Mouse (Mus musculus) adrenal gland, adult (tissue): Measurements from ENCODE around the gene Agtr1a.

ENCODE experiments used
- DNase-seq, 2 experiments: peaks; one replicate each; pipeline ENCODE4 v3.0.0; 2022 to 2023; ENCODE audit warnings: low spot score in 1 of 2; ENCODE audit not compliant: inconsistent age in 2 of 2

Agtr1a gene

DNA sequence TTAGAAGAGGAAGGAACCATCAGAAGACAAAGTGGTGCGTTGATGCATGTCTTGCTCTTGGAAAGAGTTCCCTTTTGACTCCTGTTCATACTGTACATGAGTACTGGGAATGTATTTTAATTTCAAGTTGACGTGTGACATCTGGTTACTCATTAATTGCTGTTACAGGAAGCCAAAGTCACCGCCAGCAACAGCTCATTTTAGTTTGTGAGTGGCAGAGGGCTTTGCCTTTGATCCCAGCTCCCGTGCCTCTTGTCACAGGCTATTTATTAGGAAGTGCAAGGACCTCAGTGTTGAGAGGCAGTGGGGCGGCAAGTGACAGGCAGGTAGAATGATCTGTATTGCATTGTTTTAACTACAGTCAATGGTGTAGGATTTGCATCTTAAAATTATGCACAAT lies 24.8 kb downstream of the Agtr1a start:
- DNase-seq: peak in 1 of 2 experiments; percentile 51

DNA sequence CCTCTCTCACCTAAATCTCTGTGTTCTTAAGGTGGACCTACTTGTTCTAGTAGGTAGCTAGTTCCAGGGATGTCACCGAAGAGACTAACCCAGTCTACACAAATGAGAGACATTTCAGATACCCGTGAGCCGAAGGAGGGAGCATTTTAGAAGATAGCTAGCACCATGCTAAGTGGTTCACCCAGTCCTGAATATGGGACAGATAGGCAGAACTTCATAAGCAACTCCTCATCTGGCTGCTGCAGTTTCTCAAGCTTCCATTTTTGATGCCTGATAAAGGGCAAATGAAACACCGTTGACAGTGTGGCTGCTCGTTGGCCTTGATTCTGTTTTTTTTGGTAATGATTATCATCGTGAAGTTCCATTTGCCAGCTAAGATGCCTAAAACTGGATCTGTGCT lies 25.8 kb downstream of the Agtr1a start:
- DNase-seq: peak in 1 of 2 experiments; percentile 50

DNA sequence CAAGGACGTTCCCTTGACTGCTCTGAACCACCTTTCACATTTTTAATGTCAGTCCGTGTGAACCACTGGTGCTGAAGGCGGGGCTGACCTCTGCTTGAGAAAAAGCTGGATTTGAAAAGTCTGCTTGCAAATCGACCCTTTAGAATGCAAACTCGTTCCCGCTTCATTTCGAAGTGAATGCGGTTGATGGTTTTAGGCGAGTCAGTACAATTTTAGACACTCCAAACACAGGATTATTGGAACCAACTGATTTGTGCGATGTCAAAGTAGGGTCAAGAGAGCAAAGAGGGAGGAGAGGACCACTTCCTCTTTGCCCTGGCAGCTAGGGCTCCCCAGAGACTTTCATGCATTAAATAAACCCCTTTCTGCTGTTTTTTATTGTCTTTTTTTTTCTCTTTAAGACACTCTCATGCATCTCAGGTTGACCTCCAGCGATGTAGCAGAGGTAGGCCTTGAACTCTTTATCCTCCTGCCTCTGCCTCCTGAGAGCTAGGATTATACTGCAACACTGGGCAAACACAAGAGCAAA lies 27.9 kb downstream of the Agtr1a start:
- DNase-seq: peak in 1 of 2 experiments; percentile 66

DNA sequence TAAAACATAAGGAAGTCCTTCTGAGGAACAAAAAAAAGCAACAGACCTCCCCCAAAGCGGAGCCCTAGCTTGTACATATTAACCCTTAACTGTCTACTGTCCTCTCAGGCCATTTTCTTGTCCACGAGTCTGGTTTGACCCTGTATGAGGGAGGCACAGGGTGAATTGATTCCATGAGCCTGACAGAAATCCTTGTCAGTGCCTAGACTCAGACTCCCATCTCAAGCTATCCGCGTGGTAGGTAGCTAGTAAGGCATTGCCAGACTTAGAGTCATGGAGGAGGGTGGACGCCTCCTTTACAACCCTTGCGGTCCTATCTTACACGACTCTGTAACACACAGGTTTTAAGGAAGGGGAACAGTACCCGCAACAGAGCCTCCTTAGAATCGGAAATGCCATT lies 28.5 kb downstream of the Agtr1a start:
- DNase-seq: peak in 1 of 2 experiments; percentile 52

DNA sequence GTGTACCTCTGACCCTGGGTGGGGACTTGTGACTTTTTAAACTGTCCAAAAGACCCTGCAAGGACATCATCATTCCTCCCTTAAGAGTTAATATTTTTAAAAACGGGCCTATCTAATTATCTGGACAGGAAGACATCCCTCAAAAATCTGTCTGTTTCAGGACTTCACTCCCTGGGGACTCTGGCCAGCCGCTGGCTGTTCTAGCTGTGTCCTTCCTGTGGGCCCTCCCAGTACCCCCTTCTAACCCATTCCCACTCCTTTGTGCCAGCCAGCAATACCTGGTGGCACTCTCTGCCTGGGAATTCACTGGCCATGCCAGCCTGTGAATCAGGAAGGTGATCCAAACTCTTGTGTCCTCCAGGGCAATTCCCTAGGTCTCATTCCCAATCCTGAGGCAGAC lies 29.1 kb downstream of the Agtr1a start:
- peak in 1 of 2 experiments; percentile 51 for DNase-seq

DNA sequence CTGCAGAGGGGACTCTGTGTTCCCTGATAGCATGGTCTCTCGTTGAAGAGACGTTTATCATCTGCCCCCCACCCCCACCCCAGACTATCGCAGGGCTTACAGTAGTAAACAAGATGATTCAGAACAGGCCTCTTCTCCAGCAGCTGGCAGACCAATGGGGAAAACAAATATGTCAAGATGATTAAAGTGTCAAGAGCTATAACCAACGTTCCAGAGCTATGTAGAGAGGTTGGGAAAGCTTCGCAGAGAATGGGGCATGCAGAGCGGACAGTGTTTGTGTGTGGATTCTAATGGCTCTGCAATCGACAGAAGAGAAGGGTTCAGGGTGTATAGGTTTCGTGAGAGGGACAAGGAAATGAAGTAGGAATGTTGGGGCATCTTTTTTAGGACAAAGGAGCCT lies 31.9 kb downstream of the Agtr1a start:
- peak in 1 of 2 experiments; percentile 73 for DNase-seq

DNA sequence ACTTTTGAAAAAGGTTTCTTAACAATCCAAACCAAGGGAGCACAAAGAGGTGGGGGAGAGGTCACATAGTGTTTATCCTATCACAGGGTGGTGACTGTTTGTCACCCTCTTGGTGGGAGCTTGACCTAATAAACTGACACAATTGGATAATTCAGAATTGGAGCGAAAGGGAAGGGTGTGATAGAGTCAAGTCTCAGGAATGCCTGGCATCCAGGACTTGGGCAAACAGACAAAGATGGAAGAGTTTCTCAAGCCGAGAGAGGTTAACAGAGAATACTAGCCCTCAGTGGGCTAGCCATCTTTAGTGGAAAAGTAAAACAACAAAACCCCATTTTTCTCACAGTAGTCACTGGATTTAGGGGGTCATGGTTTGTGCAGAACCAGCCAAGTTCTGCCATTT lies 32.5 kb downstream of the Agtr1a start:
- DNase-seq: no peak

DNA sequence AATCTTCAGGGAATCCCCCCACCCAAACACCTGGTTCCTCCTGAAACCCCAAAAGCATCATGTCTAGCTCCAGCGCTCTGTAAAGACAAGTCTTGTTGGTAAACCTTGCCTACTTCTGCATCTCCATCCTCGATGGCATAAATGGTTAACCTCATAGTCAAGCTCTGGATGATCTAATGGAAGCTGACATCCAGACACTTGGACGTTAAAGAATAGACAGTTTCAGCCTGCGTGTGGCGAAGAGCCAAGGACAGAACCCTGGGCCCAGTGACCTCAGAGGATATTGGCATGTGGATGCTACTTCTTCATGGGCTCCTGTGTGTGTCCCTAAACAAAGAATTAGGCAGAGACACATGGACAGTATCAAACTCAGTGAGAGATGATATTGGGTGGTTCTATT lies 42.6 kb downstream of the Agtr1a start:
- DNase-seq: peak in 1 of 2 experiments; percentile 72

DNA sequence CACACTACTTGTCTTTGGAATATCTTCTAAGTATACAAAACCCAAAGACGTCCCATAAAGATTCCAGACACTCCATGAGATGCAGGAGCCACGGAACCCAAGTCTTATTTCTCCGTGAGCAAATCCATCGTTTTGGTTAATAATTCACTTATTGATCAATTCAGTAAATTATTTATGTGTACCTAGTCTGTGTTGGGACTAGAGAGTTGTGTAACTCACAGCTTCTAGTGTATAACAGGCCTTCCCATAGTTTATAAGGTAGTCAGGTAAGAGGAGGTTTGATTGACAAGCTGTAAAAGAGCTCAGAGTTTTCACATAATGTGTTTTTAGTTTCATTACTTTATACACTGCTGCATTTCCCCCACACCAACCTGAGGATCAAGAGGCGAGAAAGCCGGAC lies 48.9 kb downstream of the Agtr1a start:
- no peak for DNase-seq

DNA sequence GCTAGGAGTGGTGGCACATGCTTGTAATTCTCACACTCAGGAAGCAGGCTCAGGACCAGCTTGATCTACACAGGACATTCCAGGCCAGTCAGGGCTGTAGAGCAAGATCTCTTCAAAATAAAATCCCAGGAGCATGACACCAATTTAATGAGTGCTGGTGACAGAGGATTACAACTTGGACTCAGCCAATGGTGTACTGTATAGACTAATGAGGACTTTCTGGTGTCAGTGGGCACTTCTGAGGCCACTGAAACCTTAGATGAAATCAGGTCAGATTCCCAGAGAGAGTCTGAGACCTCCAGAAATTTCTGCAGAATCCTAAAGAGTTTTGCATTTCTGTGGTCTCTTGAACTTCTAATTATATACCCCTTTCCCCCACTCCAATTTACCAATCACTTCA lies 57.9 kb downstream of the Agtr1a start:
- DNase-seq: no peak

DNA sequence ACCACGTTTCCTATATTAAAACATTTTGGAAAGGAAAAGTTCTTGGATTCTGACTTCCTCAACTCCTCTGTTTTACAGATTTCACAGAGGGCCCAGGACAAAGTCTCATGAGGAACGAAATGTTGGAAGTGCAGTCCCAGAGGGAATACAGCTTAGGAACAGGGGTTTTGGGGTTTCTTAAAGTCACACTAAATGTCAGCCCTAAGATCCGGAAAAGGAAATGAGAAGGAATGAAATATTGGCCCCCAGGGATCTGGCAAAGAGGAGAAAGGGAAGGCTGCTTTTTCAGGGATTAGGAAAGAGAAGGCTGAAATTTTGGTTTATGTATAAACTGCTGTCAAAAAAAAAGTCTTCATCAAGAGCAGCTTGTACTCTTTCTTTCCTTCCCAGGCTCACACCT lies 60.2 kb downstream of the Agtr1a start:
- no peak for DNase-seq

DNA sequence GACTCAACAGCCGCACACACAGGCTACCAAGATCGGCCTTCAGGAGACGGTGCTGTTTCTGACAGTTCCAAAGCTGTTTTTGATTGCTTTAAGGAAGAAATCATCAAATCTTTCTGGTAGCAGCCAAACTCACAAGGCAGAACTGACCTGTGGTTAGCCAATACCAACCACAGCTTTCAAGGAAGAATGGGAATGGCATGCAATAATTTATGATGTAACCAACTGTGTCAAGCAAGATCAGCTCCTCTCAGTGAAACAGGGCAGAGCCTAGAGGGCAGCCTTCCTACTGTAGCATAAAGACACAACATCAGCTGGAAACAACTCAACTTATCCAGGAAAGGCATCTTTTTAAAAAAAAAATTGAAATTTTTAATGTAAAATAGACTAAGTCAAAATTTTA lies 62.6 kb downstream of the Agtr1a start:
- DNase-seq: peak in 1 of 2 experiments; percentile 33

DNA sequence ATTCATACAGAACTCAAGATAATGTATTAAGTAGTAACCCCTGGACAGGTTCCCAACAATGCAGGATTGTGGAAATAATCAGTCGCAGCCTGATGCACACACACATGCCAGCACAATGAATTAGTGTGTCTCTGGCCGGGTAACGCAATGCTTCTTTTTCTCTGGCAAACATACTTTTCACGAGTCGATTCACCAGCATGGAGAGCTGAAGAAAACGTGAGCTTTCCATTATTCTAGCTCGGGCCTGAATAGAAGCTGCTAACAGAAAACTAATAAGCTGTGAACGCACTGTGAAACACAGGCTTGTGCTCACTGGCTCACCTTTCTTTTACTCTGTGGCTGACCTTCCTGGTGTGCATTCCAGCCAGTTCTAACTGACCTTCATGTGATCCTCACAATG lies 64.4 kb downstream of the Agtr1a start:
- no peak for DNase-seq

DNA sequence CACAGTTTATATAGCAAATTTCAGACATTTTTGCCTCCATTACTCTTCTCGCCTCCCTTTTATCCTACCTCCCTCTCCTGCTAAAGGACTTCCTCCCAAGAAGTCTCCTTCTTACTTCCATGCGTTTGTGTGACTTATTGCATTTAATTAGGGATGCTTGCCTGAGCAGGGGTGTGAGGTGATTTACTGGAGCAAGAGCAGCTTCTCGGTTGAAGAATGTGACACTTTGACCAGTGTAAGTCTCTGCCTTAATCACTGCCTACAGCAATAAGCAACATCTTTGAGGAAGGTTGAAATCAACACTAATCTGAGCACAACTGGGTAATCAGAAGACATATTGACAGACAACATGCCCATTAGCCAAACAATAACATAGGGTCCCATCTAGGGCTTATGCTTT lies 67.6 kb downstream of the Agtr1a start:
- DNase-seq: no peak

DNA sequence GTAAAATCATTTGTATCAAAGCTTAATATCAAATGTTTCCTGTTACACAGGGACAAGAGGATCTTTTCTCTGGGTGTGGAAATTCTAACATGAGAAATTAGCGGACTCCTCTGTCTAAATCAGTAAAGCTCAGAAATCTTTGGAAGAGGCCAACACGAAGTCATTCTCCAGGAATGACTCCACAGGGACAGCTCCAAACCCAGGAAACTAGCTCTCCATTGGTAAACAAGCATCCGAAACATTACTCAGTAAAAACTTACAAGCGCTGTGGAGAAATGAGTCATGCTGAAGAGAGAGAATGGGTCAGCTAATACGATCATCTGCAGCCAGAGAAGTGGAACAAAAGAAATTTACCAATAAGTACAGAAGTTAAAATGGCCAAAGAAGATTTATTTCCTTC lies 82.4 kb downstream of the Agtr1a start:
- peak in 1 of 2 experiments; percentile 35 for DNase-seq

DNA sequence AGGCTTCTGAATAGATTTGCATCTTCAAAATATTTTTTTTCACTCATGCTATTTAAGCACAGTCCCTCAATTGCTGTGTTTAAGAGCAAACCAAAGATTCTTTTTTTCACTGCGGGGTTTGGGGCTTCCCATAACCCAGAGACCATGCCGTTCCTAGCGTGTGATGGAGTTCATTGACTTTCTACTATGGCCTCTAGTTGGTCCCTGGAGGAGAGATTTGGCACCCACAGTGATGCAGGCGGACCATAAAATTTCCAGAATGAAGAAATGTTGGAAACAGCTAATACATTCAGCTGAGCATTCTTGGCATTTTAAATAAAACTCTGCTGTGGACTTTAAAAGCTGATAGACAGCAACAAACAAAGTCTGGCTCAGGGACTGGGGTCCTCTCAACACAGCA lies 90.8 kb downstream of the Agtr1a start:
- DNase-seq: no peak

DNA sequence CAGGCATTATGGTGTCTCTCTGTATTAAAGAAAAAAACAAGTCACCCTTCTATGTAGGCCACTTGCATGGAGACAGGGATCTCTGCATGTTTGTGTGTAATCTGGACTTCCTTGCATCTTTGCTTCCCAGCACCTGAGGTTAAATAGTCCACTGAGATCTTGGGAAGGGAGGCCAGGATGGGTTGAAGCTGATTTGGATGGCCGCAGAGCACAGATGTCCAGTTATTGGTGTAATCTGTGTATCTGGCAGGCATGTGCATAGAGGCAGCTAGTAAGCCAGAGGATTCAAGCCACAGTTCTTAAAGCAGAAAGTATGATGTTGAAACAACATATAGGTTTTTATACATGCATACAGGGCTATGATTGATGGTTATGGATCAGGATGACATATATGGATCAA lies 91.2 kb downstream of the Agtr1a start:
- DNase-seq: no peak
